Mouse (Mus musculus) adrenal gland, adult 2 months (tissue): ENCODE results near the gene Sept9. TPM values are rescaled to one million over a fixed set of nuclear protein-coding genes. Genes with fewer than 3 reads are reported as not detected.

Experiments
- DNase-seq: peaks from one replicate; pipeline ENCODE4 v3.0.0; 2021
- polyA plus RNA-seq: library from polyadenylated mRNA; depleted of rRNA; stranded (reverse); fragments of >200 nt; gene quantifications from 2 replicates; pipeline ENCODE4 v1.2.3, GENCODE M21; 2012
- total RNA-seq, 2 experiments: library from RNA; stranded (reverse); gene quantifications; 2 replicates each; pipeline ENCODE4 v1.2.3; 2021

The Sept9 gene
- total and polyA plus RNA-seq, 3 experiments = 53.7 to 149 (median 143) TPM

DNA sequence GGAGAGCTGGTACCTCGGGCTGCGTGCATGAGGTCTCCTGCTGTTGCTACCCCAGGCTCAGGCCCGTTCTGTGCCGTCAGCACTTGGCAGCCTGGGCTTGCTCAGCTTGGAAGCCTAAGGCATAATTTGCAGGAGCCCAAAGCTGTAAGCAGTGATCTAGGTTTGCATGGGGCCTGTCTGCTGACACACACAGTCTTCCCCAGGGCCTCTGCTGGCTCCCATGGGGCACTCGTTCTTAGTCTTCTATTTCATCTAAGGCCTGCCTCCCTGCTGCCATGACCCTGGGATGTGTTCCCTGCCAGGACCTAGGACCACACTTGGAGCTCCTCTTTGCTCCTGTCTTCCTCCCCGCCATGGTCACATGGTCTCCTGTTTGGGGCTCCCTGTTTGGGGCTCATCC lies 21.7 kb downstream of the Sept9 start:
- peak; percentile 43 for DNase-seq

DNA sequence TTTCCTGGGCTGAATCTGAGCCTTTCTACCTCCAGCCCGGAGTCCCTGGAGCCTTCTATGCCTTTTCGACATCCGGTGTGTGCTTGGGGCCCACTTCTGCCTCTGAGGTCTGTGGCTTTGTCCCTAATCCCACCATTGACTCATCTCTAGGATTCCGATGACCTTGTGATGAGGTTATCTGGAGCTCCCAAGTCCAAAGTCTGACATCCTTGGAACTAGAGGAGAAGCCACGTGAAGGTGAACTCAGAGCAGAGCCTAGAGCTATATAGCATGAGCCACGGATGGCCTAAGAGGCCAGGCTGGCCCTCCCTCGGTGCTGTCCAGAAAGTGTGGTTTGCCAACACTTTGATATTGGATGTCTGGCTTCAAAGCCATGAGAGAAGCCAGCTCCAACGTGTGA lies 23.4 kb downstream of the Sept9 start:
- DNase-seq = no peak

DNA sequence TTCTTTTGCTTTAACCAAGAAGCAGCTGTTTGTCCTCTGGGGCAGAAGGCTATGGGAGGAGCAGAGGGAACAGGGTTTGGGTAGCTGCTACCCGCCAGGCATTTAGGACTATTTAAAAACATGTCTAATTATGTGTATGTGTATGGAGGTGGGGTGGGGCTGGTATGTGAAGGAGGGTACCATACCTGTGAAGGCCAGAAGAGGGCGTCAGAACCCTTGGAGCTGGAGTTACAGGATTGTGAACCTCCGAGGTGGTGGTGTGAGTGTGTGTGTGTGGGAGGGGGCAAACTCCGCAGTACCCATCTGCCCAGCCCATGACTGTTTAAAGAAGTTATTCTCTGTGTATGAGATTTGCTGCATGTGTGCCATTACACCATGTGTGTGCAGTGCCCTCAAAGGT lies 25.3 kb downstream of the Sept9 start:
- DNase-seq = no peak

DNA sequence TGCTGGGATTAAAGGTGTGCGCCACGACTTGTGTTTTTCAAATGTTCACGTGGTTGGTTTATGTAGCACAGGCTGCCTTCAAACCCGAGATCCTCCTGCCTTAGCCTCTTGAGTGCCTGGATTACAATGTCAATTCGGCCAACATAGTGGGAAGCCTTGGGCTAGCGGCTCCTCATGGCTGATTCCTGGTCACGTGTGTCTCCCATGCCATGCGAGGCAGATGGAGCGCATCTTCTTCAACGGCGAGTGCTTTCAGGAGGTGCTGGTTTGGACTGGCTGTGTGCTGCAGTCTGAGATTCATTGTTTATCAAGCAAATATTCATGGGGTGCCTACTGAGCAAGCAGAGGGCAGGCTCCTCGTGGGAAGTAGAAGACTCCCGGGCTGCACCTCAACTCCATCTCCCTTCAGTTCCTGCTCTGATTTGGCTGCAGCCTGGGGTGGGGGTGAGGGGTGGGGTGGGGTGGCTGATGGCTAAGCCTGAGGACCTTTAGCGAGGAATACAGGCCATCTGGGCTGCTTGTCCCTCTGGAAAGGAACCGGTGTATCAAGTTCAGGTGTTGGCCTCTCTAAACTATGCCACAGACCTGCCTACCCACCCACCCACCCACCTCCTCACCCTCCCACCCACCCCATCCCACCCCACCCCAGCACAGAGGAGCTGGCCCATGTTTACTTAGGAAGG lies 26.2 kb downstream of the Sept9 start:
- no peak for DNase-seq

DNA sequence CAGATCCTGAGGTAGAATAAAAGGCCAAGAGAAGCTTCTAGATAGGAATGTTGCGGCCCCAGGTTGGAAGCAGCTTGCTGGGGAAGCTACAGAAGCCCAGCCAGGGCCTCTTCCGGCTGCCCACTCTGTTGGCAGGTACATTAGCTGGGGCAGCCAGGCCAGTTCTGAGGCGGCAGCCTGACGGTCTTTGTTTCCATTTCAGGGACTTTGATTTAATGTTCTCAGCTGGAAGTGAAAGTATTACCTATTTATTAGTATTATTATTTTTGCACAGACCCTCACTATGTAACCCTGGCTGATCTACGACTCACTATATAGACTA lies 26.7 kb downstream of the Sept9 start:
- no peak for DNase-seq

DNA sequence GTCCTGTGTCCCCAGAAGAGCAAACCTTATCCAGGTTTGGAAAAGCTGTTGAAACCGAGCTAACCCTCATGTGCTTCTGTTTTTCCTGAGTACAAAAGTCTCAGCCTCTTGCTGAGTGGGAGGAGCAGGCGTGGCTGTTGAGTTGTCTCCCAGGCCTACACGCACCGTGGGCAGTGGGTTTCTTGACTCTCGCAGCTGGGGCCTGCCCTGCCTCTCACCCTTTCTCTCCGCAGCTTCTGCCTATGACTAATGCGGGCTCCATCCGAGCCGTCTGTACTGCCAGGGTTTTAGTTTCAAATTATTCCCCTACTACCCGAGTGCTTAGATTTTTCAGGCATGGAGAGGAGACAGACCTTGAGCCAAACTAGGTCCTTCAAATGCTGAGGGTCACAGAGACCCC lies 28.7 kb downstream of the Sept9 start:
- no peak for DNase-seq

DNA sequence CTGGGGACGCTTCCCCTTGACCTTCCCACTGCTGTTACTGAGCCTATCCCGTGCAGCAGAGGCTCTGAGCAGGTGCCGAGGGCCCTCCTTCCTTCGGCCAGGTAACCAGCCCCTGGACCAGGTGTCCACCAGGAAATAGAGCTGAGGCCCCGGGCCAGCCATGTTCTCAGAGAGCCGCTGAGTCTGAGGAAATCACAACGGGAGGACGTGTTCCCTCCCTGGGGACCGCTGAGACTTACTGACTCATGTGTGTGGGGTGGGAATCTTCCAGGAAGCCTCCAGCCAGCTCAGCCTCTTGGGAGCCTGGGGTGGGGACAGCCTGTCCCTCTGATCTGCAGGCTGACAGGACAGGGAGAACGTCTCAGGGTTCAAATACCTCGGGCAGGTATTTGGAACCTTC lies 32.1 kb downstream of the Sept9 start:
- peak; percentile 81 for DNase-seq

DNA sequence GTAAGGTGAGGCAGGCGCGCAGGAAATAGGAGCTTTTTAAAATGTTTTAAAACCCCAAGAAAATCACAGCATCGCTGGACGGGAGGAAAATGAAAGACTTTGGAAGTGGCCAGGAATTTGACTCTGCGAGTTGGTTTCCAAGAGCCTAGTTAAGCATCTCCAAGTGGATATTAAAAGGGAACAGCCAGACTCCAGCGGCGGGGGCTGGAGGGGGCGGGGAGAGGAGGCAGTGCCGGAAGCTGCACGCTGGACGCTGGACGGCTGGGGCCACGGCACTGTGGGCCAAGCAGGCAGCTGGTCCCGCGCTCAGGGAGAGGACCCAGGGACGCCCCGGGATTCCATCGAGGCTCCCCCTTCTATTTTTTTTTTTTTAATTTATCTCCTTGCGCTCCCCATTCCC lies 32.6 kb downstream of the Sept9 start:
- peak; percentile 88 for DNase-seq

DNA sequence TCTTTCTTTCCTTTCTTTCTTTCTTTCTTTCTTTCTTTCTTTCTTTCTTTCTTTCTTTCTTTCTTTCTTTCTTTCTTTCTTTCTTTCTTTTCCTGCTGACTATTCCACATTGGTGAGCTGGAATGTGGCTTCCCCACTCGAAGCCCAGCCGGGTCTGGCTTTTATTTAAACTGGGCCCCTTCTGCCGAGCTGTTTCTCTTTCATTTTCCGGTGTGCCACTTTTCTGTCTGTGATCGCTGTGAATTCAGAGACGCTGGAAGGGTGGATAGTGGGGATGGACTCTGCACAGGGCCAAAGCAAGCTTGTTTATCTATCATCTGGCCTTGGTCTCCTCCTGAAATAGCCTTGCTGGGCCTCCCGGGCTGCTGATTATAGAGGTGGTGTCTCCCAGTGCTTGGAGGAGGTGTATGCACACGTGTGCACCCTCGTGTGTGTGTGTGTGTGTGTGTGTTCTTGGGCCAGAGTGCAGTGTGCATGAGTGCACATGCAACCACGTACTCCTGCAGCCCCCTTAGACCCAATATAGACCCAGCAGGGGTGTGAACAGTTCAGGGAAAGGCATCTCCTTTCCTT lies 33.5 kb downstream of the Sept9 start:
- peak; percentile 79 for DNase-seq

DNA sequence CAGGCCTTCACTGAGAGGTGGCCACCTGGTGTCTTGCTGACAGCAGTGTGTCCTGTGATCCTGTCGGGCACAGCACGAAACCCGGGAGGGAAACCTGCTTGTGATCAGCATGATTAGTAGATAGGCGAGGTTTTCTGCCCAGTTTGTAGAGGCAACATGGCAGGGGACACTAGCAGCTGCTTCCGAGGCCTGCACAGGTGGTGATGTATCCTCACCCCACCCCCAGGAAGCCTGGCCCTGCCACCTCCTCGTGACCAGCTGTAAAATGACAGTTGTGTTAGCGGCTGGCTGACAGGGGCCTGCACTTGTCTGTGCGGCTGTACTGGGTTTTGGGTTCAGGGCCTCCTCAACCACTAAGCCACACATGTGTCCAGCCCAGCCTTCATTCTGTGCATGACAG lies 34.4 kb downstream of the Sept9 start:
- peak; percentile 25 for DNase-seq

DNA sequence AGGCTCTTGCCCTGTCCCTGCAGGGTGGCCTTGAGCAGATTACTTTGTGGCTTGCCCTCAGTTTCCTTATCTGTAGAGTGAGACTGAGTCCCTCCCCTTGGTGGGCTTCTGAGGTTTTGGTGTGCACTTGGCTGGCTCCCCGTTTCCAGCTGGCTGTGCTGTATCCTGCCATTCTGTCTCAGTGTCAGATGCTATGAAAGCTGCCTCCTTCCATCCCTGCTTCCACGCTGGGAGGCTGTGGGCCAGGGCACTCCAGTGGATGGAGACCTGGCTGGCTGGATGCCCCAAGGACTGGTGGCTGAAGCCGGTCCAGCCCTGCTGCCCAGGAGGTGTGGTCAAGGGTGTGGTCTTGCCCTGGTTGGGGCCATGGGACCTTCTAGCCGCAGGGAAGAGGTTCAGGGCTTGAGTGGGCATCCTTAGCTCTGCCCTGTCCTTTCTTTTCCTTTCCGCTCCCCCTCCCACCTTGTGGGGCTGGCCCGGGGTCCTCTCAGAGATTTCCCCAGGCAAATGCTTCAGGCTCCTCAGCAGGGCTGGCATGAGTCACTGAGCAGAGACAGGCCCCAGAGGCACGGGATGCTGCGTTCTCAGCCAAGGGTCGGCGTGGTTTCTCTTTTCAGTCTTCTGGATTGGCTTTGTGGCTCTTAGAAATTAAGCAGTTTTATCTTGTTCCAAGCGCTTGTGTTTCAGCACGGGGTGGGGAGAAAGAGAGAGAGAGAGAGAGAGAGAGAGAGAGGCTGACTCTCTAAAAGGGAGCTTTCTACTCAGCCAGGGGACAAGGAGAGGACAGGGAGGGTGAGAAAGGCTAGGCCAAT lies 35.8 kb downstream of the Sept9 start:
- DNase-seq = peak; percentile 93

DNA sequence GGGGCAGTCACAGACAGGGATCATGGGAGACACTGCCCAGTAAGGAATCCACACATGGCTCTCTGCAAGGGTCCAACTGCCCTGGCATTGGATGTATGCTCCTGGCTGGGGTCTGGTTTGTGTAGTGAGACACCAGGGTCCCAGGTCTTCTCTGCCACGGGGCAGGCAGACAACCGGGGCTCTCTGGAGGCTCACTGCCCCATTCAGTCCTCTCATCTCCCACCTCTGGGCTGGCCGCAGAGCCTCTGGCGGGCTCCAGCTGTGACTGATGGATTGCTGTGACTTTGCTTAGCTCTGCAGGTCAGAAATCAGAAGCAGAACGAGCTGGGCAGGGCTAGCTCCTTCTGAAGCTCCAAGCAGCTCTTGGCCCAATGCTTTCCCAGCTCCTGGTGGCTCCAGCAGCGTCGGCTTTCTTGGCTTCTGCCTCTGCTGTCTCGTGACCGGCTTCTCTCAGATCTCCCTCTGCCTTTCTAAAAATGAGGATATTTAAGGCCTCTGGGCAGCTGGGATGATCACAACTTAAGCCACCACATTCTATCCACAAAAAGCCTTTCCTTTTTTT lies 36.5 kb downstream of the Sept9 start:
- DNase-seq = peak; percentile 30

DNA sequence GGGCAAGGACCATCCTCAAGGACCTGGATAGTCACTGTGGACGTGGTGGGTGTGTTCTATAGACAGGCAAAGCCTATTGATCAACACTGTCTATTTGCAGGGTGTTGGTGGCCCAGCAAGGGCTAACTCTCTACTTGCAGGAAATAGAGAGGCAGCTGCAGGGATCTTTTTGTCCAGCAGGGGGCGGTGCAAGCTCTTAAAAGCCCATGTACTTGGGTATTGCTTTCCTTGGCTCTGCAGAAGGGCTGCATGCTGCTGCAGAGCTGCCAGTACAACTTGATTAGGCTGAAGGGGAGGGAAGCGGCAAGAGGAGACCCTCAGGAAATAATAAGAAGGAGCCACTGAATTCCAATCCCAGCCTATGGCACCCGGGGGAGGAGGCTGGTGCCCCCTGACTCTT lies 38.7 kb downstream of the Sept9 start:
- peak; percentile 92 for DNase-seq

DNA sequence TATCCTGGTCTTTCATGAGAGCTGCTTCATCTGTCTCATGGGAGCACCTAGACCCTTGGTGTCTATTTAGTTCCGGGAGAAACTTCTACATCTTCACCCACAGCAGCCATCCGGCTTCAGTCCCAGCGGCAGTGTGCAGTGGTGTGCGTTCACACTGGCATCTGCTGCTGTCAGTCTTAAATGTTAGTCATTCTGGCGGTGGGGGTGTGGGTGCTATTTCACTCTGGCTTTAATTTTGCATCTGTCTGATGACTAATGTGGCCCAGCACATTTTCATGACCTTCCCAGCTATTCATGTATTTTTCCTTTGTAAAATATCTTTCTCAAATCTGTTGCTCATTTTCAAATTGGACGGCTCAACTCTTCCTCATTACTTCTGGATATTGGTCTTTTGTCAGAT lies 40.2 kb downstream of the Sept9 start:
- peak; percentile 86 for DNase-seq

DNA sequence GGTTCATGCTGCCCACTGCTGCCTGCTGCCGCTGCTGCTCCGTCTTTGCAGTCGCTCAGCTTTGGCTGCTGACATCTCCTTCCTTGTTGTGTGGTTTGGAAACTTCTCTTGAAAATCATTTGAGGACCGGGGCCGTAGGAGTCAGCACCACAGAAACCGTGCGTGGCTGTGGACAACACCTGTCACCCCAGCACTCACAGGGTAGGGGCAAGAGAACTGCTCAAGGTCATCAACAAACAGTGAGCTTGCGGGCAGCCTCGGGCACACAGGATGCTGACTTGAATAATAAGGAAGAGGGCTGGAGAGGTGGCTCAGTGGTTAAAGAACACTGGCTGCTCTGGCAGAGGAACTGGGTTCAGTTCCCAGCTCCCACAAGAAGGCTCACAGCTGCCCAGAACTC lies 40.9 kb downstream of the Sept9 start:
- DNase-seq = peak; percentile 34

DNA sequence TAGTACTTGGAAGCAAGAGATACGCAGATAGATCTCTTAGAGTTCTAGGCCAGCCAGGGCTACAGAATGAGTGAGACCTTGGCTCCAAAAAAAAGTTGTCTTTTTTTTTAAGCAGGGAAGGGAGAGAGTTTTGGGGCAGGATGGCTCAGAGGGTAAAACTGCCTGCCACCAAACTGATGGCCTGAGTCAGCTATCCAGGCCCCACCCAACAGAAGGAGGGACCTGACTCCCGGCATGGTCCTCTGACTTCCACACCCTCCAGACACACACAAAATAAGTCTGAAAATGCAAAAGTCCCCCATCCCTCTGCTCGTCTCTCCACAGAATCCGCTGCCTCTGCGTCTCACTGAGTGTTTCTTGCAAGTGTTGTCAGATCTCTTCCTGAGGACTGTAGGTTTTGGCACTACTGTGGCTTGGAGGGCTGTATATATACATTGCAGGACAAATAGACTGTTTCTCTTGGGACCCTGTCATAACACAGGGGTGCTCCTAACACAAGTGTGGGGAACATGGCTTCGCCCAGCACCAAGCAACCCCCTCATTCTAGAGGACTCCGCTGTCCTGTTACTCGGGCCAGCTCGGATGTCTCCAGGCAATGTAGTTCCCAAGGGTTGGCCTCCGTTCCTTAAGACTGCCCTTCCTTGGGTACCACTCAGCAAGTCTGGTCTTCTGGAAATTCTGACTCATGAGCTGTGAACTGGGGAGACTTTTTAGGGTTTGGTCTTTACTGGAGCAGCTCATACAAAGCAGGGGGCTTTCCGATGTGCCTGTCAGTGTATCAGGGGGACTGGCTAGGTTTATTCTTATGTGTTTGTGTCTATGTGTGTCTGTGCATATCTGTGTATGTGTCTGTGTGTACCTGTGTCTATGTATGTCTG lies 41.6 kb downstream of the Sept9 start:
- peak; percentile 63 for DNase-seq

DNA sequence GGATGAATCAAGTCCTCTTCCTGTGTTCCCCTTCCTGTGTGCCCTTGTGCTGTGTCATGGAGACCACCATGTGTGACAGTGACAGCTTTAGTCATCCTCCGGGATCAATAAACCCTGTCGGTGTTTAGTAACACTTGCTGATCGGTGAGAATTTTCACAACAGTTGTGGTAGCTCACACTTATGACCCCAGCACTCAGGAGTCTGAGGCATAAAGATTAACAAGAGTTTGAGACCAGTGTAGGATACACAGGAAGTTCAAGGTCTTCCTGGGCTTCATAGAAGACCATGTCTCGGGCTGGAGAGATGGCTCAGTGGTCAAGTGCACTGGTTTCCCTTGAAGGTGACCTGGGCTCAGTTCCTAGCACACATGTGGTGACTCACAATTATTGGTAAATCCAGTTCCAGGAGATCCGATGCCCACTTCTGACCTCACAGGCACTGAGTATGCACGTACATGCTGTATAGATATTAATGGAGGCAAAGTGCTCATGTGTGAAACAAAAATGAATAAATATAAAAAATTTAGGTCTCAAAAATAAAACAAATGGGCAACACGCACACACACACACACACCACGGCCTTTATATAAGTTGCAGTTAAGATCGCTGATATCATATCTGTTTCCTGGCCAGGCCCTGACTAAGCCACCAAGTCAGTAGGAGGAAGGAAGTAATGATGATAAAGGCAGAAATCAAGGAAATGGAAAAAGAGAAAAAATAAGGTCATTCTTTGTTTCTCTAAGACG lies 43.1 kb downstream of the Sept9 start:
- DNase-seq = no peak

DNA sequence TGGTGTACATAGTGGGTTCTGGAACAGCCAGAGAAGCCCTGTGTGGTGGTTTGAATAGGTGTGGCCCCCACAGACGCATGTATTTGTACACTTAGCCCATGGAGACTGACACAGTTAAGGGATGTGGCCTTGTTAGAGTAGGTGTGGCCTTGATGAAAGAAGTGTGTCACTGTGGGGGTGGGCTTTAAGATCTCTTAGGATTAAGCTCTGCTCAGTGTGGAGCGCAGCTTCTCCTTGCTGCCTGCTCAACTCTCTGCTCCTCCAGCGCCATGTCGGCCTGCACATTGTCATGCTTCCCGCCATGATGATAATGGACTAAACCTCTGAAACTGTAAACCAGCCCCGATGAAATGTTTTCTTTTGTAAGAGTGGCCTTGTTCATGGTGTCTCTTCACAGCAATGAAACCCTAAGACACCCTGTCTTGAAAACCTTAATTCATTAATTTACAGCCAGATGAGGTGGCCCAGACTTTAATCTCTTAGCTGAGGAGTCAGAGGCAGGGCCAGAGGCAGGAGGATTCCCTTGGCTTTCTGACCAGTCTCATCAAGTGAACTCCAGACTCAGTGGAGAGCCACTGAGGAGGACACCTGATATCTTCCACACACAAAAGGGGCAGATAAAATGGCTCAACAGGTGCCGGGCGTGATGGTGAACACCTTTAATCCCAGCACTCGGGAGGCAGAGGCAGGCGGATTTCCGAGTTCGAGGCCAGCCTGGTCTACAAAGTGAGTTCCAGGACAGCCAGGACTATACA lies 44.3 kb downstream of the Sept9 start:
- peak; percentile 12 for DNase-seq

DNA sequence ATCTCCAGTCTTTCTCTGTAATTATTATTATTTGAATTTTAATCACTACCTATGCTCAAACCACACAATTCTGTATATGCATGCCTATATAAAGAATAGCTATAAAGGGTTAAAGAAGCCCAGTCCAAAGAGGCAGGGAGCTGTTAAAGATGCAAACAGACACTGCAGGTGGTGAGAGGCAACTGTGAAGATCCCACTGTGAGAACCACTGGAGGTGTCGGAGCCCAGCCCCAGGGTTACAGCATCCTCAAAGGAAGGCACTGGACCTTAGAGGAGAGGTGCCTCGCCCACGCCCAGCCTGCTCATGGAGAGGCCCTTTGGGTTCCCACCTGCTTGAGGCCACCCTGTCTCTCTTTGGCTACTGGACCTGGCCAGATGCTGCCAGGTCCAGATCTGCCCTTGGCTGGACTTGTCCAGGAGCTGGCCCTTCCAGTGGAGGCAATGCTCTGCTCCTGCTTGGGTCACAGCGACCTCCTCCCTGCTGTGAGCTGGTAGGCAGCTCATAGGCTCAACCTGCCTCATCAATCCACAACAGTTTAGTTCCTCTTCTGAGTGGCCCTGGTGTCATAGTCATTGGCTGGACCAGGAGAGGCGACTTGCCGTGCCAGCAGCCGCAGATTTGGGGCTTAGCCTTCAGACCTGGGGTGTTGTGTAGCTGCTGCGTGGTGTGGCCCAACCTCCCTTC lies 45.7 kb downstream of the Sept9 start:
- no peak for DNase-seq

DNA sequence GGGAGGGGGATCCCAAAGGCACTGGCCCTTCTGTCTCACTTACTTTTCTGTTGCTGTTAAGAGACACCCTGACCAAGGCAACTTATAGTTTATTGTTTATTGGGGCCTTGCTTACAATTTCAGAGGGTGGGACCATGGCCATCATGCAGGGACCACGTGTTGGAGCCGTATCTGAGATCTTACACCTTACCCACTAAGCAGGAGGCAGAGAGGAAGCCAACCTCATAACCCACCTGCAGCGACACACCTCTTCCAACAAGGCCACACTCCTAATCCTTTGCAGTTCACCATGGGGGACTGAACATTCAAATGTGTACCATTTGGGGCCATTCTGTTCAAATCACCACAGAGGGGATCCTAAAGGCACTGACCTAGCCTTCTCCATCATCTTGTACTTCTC lies 46.4 kb downstream of the Sept9 start:
- no peak for DNase-seq
